Mouse (Mus musculus) left cerebral cortex, postnatal 36 days (tissue): Measurements from ENCODE around the gene Rpap1. TPM values are rescaled to one million over a fixed set of nuclear protein-coding genes. Genes with fewer than 3 reads are reported as not detected.
"Not testable (repeated sequence)": the region's sequence is repeated elsewhere in the genome, so short reads cannot be mapped to it uniquely, and the experiment has no call there.

ENCODE experiments used
- DNase-seq, 2 experiments: peaks; one replicate each; pipeline ENCODE4 v3.0.0; 2021 to 2022; ENCODE audit warnings: low spot score in 2 of 2, mixed read lengths in 1 of 2
- intact Hi-C: fragments of 180-260 bp; cut with DNase I; formaldehyde crosslinking; loops from one replicate; pipeline ENCODE4 v1.15.1; 2025
- total RNA-seq, 2 experiments: library from RNA; stranded (reverse); gene quantifications; 2 replicates each; pipeline ENCODE4 v1.2.3; 2021

Gene Rpap1
- total RNA-seq, 2 experiments from 2014 or later = 19.4 to 20.6 TPM

DNA sequence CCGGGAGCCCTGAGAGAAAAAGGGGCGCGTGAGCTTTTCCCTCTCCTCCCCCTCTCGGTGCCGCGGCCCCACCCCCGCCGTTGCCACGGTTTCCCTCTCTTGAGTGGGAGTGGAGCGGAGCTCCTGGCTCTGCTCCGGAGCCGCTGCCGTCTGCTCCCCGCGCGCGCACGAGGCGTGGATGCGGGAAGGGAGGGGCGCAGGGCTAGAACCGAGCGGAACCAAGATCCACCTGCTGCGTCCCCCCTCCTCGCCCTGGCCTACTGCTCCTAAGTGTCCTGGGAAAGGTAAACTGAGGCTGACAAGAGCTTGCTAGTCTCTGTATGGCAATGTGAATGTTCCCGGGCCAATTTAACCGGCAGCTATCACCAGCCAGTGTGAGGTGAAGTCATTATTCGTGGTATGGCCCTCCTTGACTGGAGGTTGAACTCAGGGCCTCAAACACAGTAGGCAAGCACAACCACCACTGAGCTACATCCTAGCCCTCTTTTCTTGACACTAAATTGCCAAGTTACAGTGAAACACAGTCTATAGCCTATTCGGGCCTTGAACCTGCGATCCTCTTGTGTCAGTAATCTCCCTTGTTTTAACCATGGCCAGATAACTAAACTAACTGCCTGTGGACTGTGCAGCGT, 44.0 kb downstream of the Rpap1 start:
- intact Hi-C loops = loop anchor here (2.0 kb wide), 1 partner anchor 56 kb away; no protein-coding TSS in a partner anchor
- peak; percentile 76 to 86 for DNase-seq

GRCm38 (mm10) chr2:119742461-119743175, 44.7 kb downstream of the Rpap1 start:
- intact Hi-C loops = loop anchor here (2.0 kb wide), 1 partner anchor 56 kb away; no protein-coding TSS in a partner anchor
- peak; percentile 68 to 72 for DNase-seq

DNA sequence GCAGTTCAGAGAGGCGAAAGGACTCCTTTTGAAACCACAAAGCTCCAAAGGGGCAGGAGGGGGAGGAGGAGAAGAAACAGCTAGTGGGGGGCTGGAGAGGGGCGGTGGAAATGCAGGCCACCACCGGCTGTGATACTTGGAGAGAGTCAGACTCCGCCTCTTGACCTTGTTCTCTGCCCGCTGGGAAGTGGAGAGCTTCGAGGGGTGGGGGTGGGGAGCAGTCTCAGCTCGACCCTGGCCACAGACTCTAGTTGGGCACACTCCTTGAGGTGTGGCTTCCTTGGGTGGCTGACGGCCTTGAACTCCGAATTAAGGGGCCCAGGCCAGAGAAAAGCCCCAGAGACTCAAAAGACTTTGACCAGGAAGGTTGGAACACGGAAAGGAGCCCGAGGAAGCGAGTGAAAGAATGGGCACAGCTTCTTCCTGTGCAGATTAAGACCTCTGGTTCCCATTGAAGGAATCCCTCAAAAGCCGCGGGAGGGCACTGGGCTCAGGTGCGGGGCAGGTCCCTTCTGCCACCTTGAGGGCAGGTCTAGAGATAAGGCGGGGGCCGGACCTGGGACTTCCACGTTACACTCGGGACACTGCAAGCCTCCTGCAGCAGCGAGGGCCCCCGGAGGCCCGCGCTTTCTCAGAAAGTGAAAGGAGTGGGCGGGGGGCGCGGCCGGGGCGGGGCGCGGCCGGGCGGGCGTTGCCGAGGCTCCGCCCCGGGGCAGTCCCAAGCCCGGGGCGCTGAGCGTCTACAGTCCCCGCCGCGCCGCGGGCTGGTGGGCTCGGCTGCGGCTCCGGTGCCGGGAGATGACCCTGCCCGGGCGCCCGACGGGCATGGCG, 45.5 kb downstream of the Rpap1 start, which contains the start of gene Itpka:
Gene Itpka (plus strand): TSS at position 757 of the 831 bp plus-strand sequence.
- DNase-seq = peak; percentile 49 to 69
- intact Hi-C loops = loop anchor here (2.0 kb wide), 1 partner anchor 57 kb away; no protein-coding TSS in a partner anchor

DNA sequence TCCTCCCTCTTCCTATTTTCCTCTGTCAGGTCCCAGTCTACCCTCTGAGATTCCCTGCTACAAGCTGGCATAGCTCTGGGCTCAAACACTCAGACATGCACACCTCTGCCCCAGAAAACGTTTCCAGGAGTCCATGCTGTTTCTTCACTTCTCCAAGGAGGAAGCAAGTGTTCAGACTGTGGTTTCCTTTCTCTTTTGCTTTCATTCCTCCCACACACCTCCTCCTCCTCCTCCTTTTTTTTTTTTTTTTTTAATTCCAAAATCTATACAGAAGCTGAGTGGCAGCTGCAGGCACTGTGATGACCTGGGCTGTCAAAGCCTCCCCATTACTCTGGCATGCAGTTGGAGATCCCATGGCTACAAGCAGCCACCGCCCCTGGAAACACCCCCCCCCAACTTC, 46.8 kb downstream of the Rpap1 start:
- intact Hi-C loops = no loop called here
- no peak for DNase-seq

- DNase-seq = no peak
- intact Hi-C loops = no loop called here
Measured at GRCm38 (mm10) chr2:119737124-119737523, 50.2 kb downstream of the Rpap1 start.

- intact Hi-C loops = no loop called here
- DNase-seq = no peak
Measured at GRCm38 (mm10) chr2:119730735-119731134, 56.6 kb downstream of the Rpap1 start.

DNA sequence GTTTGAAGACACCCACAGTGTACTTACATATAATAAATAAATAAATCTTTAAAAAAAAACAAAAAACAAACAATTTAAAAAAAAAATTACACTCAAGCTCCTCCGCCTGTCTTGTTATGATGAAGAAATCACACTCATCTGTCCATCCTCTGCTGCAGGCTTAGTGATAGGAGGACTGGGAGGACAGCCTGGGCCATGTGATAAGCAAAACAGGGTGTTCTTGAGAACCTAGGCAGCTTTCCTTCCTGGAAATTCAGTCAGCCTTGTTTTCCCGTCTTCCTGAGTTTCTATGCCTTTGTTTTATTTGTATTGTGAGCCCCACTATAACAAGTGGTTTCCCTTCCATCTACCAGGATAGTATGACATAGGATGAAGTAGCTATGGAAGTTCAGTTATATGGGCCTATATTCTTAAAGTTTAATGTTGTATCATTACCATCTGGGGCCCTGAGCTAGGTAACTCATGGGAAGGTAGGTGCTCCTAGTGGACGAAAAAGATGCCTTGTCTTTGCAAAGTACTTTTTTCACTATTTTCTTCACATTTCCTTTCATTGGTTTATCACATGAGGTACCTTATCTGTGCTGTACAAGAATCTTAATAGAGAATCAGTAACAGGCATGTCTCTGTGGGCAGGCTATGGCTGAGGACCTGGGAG, 59.4 kb downstream of the Rpap1 start:
- intact Hi-C loops = no loop called here
- no peak for DNase-seq

DNA sequence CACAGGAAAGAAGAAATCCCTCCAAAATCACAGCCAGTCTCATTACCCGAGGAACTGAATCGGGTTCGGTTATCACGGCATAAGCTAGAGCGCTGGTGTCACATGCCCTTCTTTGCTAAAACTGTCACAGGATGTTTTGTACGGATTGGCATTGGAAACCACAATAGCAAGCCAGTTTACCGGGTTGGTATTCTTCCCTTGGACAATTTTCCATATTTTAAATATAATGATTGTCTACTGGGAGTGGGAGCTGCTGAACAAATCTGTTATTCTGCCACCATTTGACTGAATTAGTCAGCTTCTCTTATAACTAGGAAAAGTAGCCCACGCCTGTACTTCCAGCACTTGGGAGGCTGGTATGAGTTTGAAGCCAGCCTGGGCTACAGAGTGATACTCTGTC, 66.3 kb downstream of the Rpap1 start:
- intact Hi-C loops = no loop called here

GRCm38 (mm10) chr2:119715868-119716267, 71.5 kb downstream of the Rpap1 start:
- intact Hi-C loops = not testable (repeated sequence)

More for the DNA sequence above, 66.3 kb downstream of the Rpap1 start:
- DNase-seq = no peak

More at GRCm38 (mm10) chr2:119715868-119716267, 71.5 kb downstream of the Rpap1 start:
- not testable (repeated sequence) for DNase-seq

Other genes with a start within 250 kb of the Rpap1 start
- gene Exd1, start 239.9 kb downstream of the Rpap1 start, total RNA-seq = under 1 TPM; 0.48 to 0.91 TPM
- gene Chp1, start 239.8 kb downstream of the Rpap1 start, total RNA-seq = 100 to 1,000 TPM; 168 to 175 TPM
- under 1 TPM; 0.39 to 0.62 TPM for gene Nusap1, start 169.2 kb downstream of the Rpap1 start, total RNA-seq
- gene Oip5, start 169.1 kb downstream of the Rpap1 start, total RNA-seq = 1 to 10 TPM; 1.6 to 1.7 TPM
- 10 to 100 TPM; 28.4 to 29.3 TPM for gene Ndufaf1, start 124.7 kb downstream of the Rpap1 start, total RNA-seq
- 10 to 100 TPM; 57.8 to 62.8 TPM for gene Rtf1, start 112.5 kb downstream of the Rpap1 start, total RNA-seq
- 100 to 1,000 TPM; 199 to 221 TPM for gene Itpka, start 45.2 kb downstream of the Rpap1 start, total RNA-seq
- gene Ltk, start 27.1 kb downstream of the Rpap1 start, total RNA-seq = 10 to 100 TPM; 18.8 to 23.4 TPM
- gene Tyro3, start 10.2 kb upstream of the Rpap1 start, total RNA-seq = 100 to 1,000 TPM; 191 to 198 TPM
- 10 to 100 TPM; 56.2 to 74.1 TPM for gene Mga, start 109.7 kb upstream of the Rpap1 start, total RNA-seq
- 10 to 100 TPM; 41.6 to 66.9 TPM for gene Mapkbp1, start 185.2 kb upstream of the Rpap1 start, total RNA-seq
- gene Jmjd7, start 239.9 kb upstream of the Rpap1 start, total RNA-seq = 1 to 10 TPM; 3.4 to 4.8 TPM
- gene Gm28042, start 240.0 kb upstream of the Rpap1 start, total RNA-seq = under 1 TPM in 1 of 2 experiments, not detected in 1; 0.84 TPM
- gene Pla2g4b, start 245.9 kb upstream of the Rpap1 start, total RNA-seq = 1 to 10 TPM; 1.4 to 3.7 TPM